Mouse (Mus musculus) embryonic fibroblast, embryonic 13.5 days (primary cell): ENCODE results near the gene C2cd3.

Experiments used
- CTCF ChIP-seq: IDR thresholded peaks from 2 replicates; pipeline ENCODE4 v1.5.1; 2011; ENCODE audit warnings: mild to moderate bottlenecking, control low read depth, low read length, moderate library complexity, borderline replicate concordance; ENCODE audit not compliant: insufficient read depth
- POLR2A ChIP-seq: IDR thresholded peaks from 2 replicates; pipeline ENCODE4 v1.6.1; 2011; ENCODE audit warnings: low read depth, mild to moderate bottlenecking, control low read depth, low read length, moderate library complexity

DNA sequence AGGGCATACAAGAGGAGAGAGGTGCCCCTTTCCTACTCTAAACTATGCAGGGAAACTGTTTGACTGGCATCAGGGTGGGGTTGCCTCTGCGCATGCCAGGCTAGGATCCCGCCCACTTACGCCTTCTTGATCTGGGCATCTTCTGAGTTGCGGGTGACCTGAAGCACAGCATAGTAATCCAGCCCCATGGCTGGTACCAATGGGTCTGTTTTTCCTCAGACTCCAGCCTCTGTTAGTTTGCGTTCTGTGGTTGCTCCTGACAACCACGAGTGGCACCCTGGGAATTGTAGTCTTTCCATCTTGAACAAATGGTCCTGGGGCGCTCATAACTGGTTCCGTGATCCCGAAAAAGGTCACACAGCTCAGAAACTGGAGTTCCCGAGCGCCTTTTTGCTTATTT is 142.5 kb downstream of the C2cd3 start, which contains the start of gene Dnajb13:
- TF ChIP-seq CTCF (no peak), POLR2A (no peak)
